Comparison of ENCODE assay signal across 20 mouse cellular contexts in genomic region chr9:116222000-116222399, GRCm38 (mm10). TPM values are rescaled to one million over a fixed set of nuclear protein-coding genes. Genes with fewer than 3 reads are reported as not detected.
DNase-seq lines count a peak whose midpoint lies in the region; ATAC-seq and TF ChIP-seq lines count a peak whose summit lies in the region.
"Had no signal": no experiment of that assay in that cellular context is flagged by ENCODE, and none has a peak within 500 bp of the region (broad histone marks: within the 10 kb centered on the region; RNA-seq: fewer than 3 reads in every experiment).

No protein-coding gene starts in this region.

- H3K27ac ChIP-seq in kidney, embryonic 15.5 days = peak overlapping the region; percentile 56
- H3K27ac ChIP-seq in limb, embryonic 12.5 days = peak overlapping the region; percentile 29; the same call in 1 of the 2 replicates
- no peak overlapping the region for H3K27ac ChIP-seq in thymus, adult 2 months (ENCODE audit: control insufficient read depth, insufficient read depth, low read length)
- no peak overlapping the region for H3K27ac ChIP-seq in midbrain, embryonic 13.5 days
- H3K27ac ChIP-seq: embryonic facial prominence, embryonic 13.5 days; forebrain, embryonic 10.5 days; heart, embryonic 13.5 days; intestine, embryonic 15.5 days; left cerebral cortex, adult 2 months; midbrain, embryonic 12.5 days had no signal

- no peak overlapping the region for H3K9ac ChIP-seq in kidney, embryonic 15.5 days
- no peak overlapping the region for H3K9ac ChIP-seq in limb, embryonic 12.5 days (replicated peaks)
- H3K9ac ChIP-seq in midbrain, embryonic 13.5 days (replicated peaks) = no peak overlapping the region
- H3K9ac ChIP-seq: embryonic facial prominence, embryonic 13.5 days; heart, embryonic 13.5 days; intestine, embryonic 15.5 days; liver, postnatal 0 days; midbrain, embryonic 12.5 days had no signal

- in situ Hi-C loops in Patski (cut with MboI; ENCODE audit: low pct_unique_long_range_greater_than_20kb) = loop anchor here (5.0 kb wide), 1 partner anchor 160 kb away; no protein-coding TSS in a partner anchor

- TF ChIP-seq POLR2A in thymus, adult 2 months (IDR thresholded peaks at IDR 0.05; ENCODE audit: control insufficient read depth, extremely low read depth, insufficient read depth, low read length, poor library complexity) = no peak

- H3K27me3 ChIP-seq in Patski = no peaks in the 10 kb centered on the region
- H3K27me3 ChIP-seq in kidney, embryonic 15.5 days = no peaks in the 10 kb centered on the region
- H3K27me3 ChIP-seq in limb, embryonic 12.5 days = no peaks in the 10 kb centered on the region
- no peaks in the 10 kb centered on the region for H3K27me3 ChIP-seq in thymus, adult 2 months (ENCODE audit: control insufficient read depth, insufficient read depth, low read length)
- H3K27me3 ChIP-seq in midbrain, embryonic 13.5 days = no peaks in the 10 kb centered on the region
- H3K27me3 ChIP-seq: embryonic facial prominence, embryonic 13.5 days; intestine, embryonic 15.5 days; midbrain, embryonic 12.5 days had no signal

- H3K4me3 ChIP-seq in kidney, embryonic 15.5 days (replicated peaks) = no peak overlapping the region
- H3K4me3 ChIP-seq in limb, embryonic 12.5 days (replicated peaks) = no peak overlapping the region
- H3K4me3 ChIP-seq in thymus, adult 2 months (ENCODE audit: control insufficient read depth, insufficient read depth, low read length) = no peak overlapping the region
- H3K4me3 ChIP-seq in midbrain, embryonic 13.5 days (replicated peaks) = no peak overlapping the region
- H3K4me3 ChIP-seq: embryonic facial prominence, embryonic 13.5 days; forebrain, embryonic 10.5 days; heart, embryonic 13.5 days; intestine, embryonic 15.5 days; left cerebral cortex, adult 2 months; midbrain, embryonic 12.5 days had no signal

- POLR2A ChIA-PET in Patski (lab: Charles Lee) = interaction anchor here (0.9 kb wide), 1 partner anchor 47 kb away, joined by 3 read pairs; the partner anchor contains the start of gene Tgfbr2

- H3K9me3 ChIP-seq in kidney, embryonic 15.5 days (replicated peaks) = no peaks in the 10 kb centered on the region
- no peaks in the 10 kb centered on the region for H3K9me3 ChIP-seq in limb, embryonic 12.5 days
- H3K9me3 ChIP-seq in midbrain, embryonic 13.5 days = no peaks in the 10 kb centered on the region
- H3K9me3 ChIP-seq: embryonic facial prominence, embryonic 13.5 days; forebrain, embryonic 10.5 days; intestine, embryonic 15.5 days; midbrain, embryonic 12.5 days had no signal

- 42% methylated on average over 11 of the region's 11 CpGs for WGBS in kidney, embryonic 15.5 days
- 54% methylated on average over 11 of the region's 11 CpGs for WGBS in limb, embryonic 12.5 days
- WGBS in thymus, adult 2 months = 77% methylated on average over 11 of the region's 11 CpGs
- WGBS in midbrain, embryonic 13.5 days = 82% methylated on average over 11 of the region's 11 CpGs

- no peak overlapping the region for H3K4me2 ChIP-seq in kidney, embryonic 15.5 days
- H3K4me2 ChIP-seq in limb, embryonic 12.5 days = no peak overlapping the region
- H3K4me2 ChIP-seq in midbrain, embryonic 13.5 days (replicated peaks) = no peak overlapping the region
- H3K4me2 ChIP-seq: embryonic facial prominence, embryonic 13.5 days; heart, embryonic 13.5 days; intestine, embryonic 15.5 days; midbrain, embryonic 12.5 days had no signal

- TF ChIP-seq CTCF in Patski (IDR thresholded peaks at IDR 0.05) = no peak
- no peak for TF ChIP-seq CTCF in thymus, adult 2 months (IDR thresholded peaks at IDR 0.05; ENCODE audit: borderline replicate concordance, control insufficient read depth, extremely low read depth, insufficient read depth, low read length, poor library complexity)

- H3K4me1 ChIP-seq in kidney, embryonic 15.5 days = peaks cover 26% of the 10 kb centered on the region
- H3K4me1 ChIP-seq in limb, embryonic 12.5 days (replicated peaks) = peaks cover 37% of the 10 kb centered on the region
- H3K4me1 ChIP-seq in thymus, adult 2 months (replicated peaks; ENCODE audit: control insufficient read depth, insufficient read depth, low read length) = peaks cover 8% of the 10 kb centered on the region
- no peaks in the 10 kb centered on the region; the same call in 1 of the 2 replicates for H3K4me1 ChIP-seq in midbrain, embryonic 13.5 days (replicated peaks)
- H3K4me1 ChIP-seq: midbrain, embryonic 12.5 days had no signal

- CTCF ChIA-PET in Patski (lab: Charles Lee) = interaction anchor here (1.5 to 1.6 kb wide), 2 partner anchors 146 to 162 kb away, joined by 3 to 5 read pairs; no protein-coding TSS in a partner anchor

- H3K36me3 ChIP-seq in kidney, embryonic 15.5 days = no peaks in the 10 kb centered on the region
- no peaks in the 10 kb centered on the region for H3K36me3 ChIP-seq in limb, embryonic 12.5 days
- H3K36me3 ChIP-seq in thymus, adult 2 months (ENCODE audit: control insufficient read depth, insufficient read depth, low read length) = no peaks in the 10 kb centered on the region
- no peaks in the 10 kb centered on the region for H3K36me3 ChIP-seq in midbrain, embryonic 13.5 days
- H3K36me3 ChIP-seq: embryonic facial prominence, embryonic 13.5 days; forebrain, embryonic 10.5 days; heart, embryonic 13.5 days; intestine, embryonic 15.5 days; midbrain, embryonic 12.5 days had no signal

- peak; percentile 68 for ATAC-seq in Patski
- peak; percentile 67 for ATAC-seq in kidney, embryonic 15.5 days (replicated peaks; ENCODE audit: low FRiP score)
- 0 out of 2 replicates have a peak, but pooled peaks have one; percentile 14 for ATAC-seq in limb, embryonic 12.5 days (ENCODE audit: insufficient number of reproducible peaks, insufficient read depth, low FRiP score, low TSS enrichment, low read depth)
- no peak for ATAC-seq in midbrain, embryonic 13.5 days
- ATAC-seq: CD4-positive, CD25-positive, alpha-beta regulatory T cell, adult 4 months; liver, postnatal 0 days had no signal

- peak; percentile 30 for DNase-seq in 3T3-L1 (ENCODE audit: low read depth, low spot score)
- DNase-seq in Patski (ENCODE audit: low read depth, low spot score) = no peak
- no peak for DNase-seq in thymus, adult 2 months
- no peak for DNase-seq in ovary, postnatal 10 days (ENCODE audit: low spot score)
- no peak for DNase-seq in cerebellum, postnatal 25 days
- DNase-seq: adrenal gland, postnatal 10 days; cerebellum, adult 2 months; liver; liver, postnatal 0 days; lung, postnatal 4 days had no signal

RNA-seq across cellular contexts. Expression of gene Tgfbr2, which starts 46.8 kb away (rescaled TPM):
- polyA plus RNA-seq in Patski (2021) = 108 TPM
- polyA plus RNA-seq in kidney, embryonic 15.5 days (2015; fragmentation: Nextera tagmentation; extraction: Ambion mirVana) = 30.8 and 31.5 TPM in 2 replicates
- 25.3 and 28.6 TPM in 2 replicates for polyA plus RNA-seq in limb, embryonic 12.5 days (2016; fragmentation: Nextera tagmentation; extraction: Ambion mirVana)
- 57.2 and 60.1 TPM in 2 replicates for polyA plus RNA-seq in thymus, adult 2 months (2012; rRNA removed)
- 6.4 and 7.0 TPM in 2 replicates for polyA plus RNA-seq in midbrain, embryonic 13.5 days (2015; fragmentation: Nextera tagmentation; extraction: Ambion mirVana)

Comparison
In these comparisons a context has a peak if more than half of its experiments do, and no peak if none do; other contexts are left out.
1. H3K27ac ChIP-seq: peak in kidney, embryonic 15.5 days (single experiment) and limb, embryonic 12.5 days (single experiment); none in thymus, adult 2 months (single experiment) and midbrain, embryonic 13.5 days (single experiment).